Mouse (Mus musculus): ENCODE data around the gene Lgalsl. TPM values are rescaled to one million over a fixed set of nuclear protein-coding genes. Genes with fewer than 3 reads are reported as not detected.
A peak's percentile ranks its signal among the peaks of the same experiment; 100 is the strongest.

The Lgalsl gene
- polyA plus RNA-seq (2015; fragmentation: Nextera tagmentation; extraction: Ambion mirVana): 14.9 and 15.3 TPM in 2 replicates

DNA sequence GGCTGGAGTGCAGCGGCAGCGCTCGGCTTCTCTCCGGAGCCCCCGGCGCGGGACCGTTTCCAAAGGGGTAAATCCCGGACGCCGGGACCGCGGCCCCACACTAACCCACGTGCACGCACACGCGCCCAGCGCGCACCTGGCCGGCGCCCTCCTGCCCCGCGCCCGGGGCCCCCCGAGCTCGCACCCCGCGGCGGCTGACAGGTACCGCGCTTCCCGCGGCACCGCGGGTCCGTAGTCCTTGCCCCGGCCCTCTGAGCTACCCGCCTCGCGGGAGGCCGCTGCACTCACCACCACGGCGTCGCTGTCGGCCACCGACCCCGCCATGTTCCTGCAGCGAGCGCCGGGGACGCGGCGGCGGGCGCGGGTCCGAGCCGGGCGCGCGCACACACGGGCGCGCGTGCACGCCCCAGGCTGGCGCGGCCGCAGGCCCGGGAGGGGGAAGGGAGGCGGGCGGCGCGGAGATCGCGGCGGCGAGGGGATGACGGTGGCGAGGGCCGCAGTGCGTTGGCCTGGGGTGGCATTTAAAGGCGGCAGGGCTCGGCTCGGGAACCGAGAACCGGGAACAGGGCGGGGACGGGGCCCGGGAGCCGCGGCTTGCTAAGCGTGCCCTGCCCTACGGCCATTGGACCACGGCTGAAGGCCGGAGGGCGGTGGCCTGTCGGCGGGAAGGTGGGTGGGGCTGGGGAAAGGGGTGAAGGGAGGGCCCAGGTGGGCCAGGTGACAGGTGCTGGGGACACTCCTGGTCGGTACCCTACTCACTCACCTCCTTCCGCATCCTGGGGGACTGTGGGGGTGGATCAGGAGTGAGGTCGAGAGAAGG, at the start of gene Lgalsl:
Gene Lgalsl, minus strand, starts transcription at position 371 of the 820 bp plus-strand sequence.
- Histone ChIP-seq H3K9me3 (ENCODE audit: low read length) (no peaks in the 10 kb centered on the region), H3K27me3 (ENCODE audit: insufficient read depth, low read length) (no peaks in the 10 kb centered on the region), H3K36me3 (replicated peaks; ENCODE audit: insufficient read depth, low read length) (peaks cover 8% of the 10 kb centered on the region), H3K4me3 (ENCODE audit: low read depth, low read length) (peak within 1 kb of the TSS; percentile 86), H3K9ac (replicated peaks) (peak within 1 kb of the TSS; percentile 90), H3K27ac (ENCODE audit: low read depth) (peak within 1 kb of the TSS; percentile 91), H3K4me1 (ENCODE audit: insufficient read depth) (peaks cover 7% of the 10 kb centered on the region; the same call in 1 of the 2 replicates), H3K4me2 (ENCODE audit: low read depth, low read length) (peak within 1 kb of the TSS; percentile 85)
- ATAC-seq (peak; percentile 89), DNase-seq (peak; percentile 75)
- no peak for TF ChIP-seq CTCF (IDR thresholded peaks at IDR 0.05; ENCODE audit: low read depth)
- TF ChIP-seq EP300 (IDR thresholded peaks at IDR 0.05; ENCODE audit: low read depth): no peak
- under 1% methylated on average over 57 of the region's 102 CpGs for WGBS (ENCODE audit: insufficient replicate concordance)

DNA sequence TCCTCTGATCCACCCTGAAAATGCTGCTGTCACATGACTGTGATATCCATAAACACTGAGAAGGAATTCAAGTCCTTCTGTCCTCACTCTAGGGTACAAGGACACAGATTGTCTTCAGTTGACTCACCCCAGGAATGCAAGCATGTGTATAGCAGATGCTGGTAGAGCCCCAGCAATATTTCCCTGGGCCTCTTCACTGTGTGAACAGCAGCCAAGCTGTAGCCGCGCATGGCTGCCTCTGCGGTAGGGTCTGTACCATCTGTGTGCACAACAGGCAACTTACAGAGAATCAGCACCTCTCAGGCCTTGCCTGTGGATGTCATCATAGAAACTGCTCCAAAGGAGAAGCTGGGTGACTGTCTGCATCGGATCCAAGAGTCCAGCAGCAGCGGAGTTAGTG, 47.8 kb upstream of the Lgalsl start:
- WGBS (ENCODE audit: insufficient replicate concordance): 84% methylated on average over 5 of the region's 5 CpGs
- no peak overlapping the region for H3K4me3 ChIP-seq (ENCODE audit: low read depth, low read length)
- no peaks in the 10 kb centered on the region for H3K4me1 ChIP-seq (ENCODE audit: insufficient read depth)
- TF ChIP-seq EP300 (IDR thresholded peaks at IDR 0.05; ENCODE audit: low read depth): no peak
- TF ChIP-seq CTCF (IDR thresholded peaks at IDR 0.05; ENCODE audit: low read depth): no peak
- no peak overlapping the region for H3K4me2 ChIP-seq (ENCODE audit: low read depth, low read length)
- H3K27ac ChIP-seq (ENCODE audit: low read depth): no peak overlapping the region
- H3K27me3 ChIP-seq (ENCODE audit: insufficient read depth, low read length): no peaks in the 10 kb centered on the region
- H3K9me3 ChIP-seq (ENCODE audit: low read length): no peaks in the 10 kb centered on the region
- no peak overlapping the region for H3K9ac ChIP-seq (replicated peaks)
- H3K36me3 ChIP-seq (replicated peaks; ENCODE audit: insufficient read depth, low read length): no peaks in the 10 kb centered on the region
- no peak for ATAC-seq
- DNase-seq: no peak

GRCm38 (mm10) chr11:20877578-20878096, 46.8 kb upstream of the Lgalsl start:
- WGBS (ENCODE audit: insufficient replicate concordance): 85% methylated on average over 3 of the region's 3 CpGs
- no peaks in the 10 kb centered on the region for H3K27me3 ChIP-seq (ENCODE audit: insufficient read depth, low read length)
- no peaks in the 10 kb centered on the region for H3K36me3 ChIP-seq (replicated peaks; ENCODE audit: insufficient read depth, low read length)
- DNase-seq (no peak), ATAC-seq (no peak)
- no peak overlapping the region for H3K9ac ChIP-seq (replicated peaks)
- no peak overlapping the region for H3K4me2 ChIP-seq (ENCODE audit: low read depth, low read length)
- TF ChIP-seq EP300 (IDR thresholded peaks at IDR 0.05; ENCODE audit: low read depth): no peak
- no peak for TF ChIP-seq CTCF (IDR thresholded peaks at IDR 0.05; ENCODE audit: low read depth)
- H3K9me3 ChIP-seq (ENCODE audit: low read length): no peaks in the 10 kb centered on the region
- H3K4me1 ChIP-seq (ENCODE audit: insufficient read depth): no peaks in the 10 kb centered on the region
- H3K27ac ChIP-seq (ENCODE audit: low read depth): no peak overlapping the region
- H3K4me3 ChIP-seq (ENCODE audit: low read depth, low read length): no peak overlapping the region

DNA sequence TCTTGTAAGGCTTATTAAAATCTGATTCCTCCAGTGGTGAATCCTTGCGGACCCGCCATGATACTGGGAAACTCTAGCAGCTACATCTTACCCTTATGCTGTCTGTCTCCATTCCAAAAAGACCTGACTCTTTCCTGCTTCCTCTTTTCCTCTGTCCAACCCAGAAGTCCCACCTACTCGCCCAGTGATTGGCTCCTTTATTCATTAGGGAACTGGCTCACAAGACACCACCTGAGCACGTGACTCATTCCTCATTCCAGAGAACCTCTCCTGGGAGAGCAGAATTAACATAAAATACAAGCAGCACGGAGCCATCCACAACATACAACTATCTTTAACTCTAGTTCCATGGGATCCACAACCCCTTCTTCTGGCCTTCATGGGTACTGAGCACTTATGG, 42.5 kb upstream of the Lgalsl start:
- H3K4me1 ChIP-seq (ENCODE audit: insufficient read depth): no peaks in the 10 kb centered on the region
- ATAC-seq (no peak), DNase-seq (no peak)
- H3K27me3 ChIP-seq (ENCODE audit: insufficient read depth, low read length): no peaks in the 10 kb centered on the region
- TF ChIP-seq CTCF (IDR thresholded peaks at IDR 0.05; ENCODE audit: low read depth): no peak
- no peak for TF ChIP-seq EP300 (IDR thresholded peaks at IDR 0.05; ENCODE audit: low read depth)
- H3K4me2 ChIP-seq (ENCODE audit: low read depth, low read length): no peak overlapping the region
- WGBS (ENCODE audit: insufficient replicate concordance): 71% methylated on average over 5 of the region's 5 CpGs
- no peaks in the 10 kb centered on the region for H3K9me3 ChIP-seq (ENCODE audit: low read length)
- H3K27ac ChIP-seq (ENCODE audit: low read depth): no peak overlapping the region
- H3K36me3 ChIP-seq (replicated peaks; ENCODE audit: insufficient read depth, low read length): no peaks in the 10 kb centered on the region
- no peak overlapping the region for H3K9ac ChIP-seq (replicated peaks)
- no peak overlapping the region for H3K4me3 ChIP-seq (ENCODE audit: low read depth, low read length)

- no peak for TF ChIP-seq CTCF (IDR thresholded peaks at IDR 0.05; ENCODE audit: low read depth)
- no peak for TF ChIP-seq EP300 (IDR thresholded peaks at IDR 0.05; ENCODE audit: low read depth)
- no peaks in the 10 kb centered on the region for H3K36me3 ChIP-seq (replicated peaks; ENCODE audit: insufficient read depth, low read length)
- no peaks in the 10 kb centered on the region for H3K4me1 ChIP-seq (ENCODE audit: insufficient read depth)
- no peaks in the 10 kb centered on the region for H3K9me3 ChIP-seq (ENCODE audit: low read length)
- no peak for ATAC-seq
- no peak overlapping the region for H3K4me2 ChIP-seq (ENCODE audit: low read depth, low read length)
- no peaks in the 10 kb centered on the region for H3K27me3 ChIP-seq (ENCODE audit: insufficient read depth, low read length)
- H3K4me3 ChIP-seq (ENCODE audit: low read depth, low read length): no peak overlapping the region
- no peak for DNase-seq
- no peak overlapping the region for H3K27ac ChIP-seq (ENCODE audit: low read depth)
- WGBS (ENCODE audit: insufficient replicate concordance): 74% methylated on average over 7 of the region's 7 CpGs
- no peak overlapping the region for H3K9ac ChIP-seq (replicated peaks)
These were observed 42.1 kb upstream of the Lgalsl start for GRCm38 (mm10) chr11:20872911-20873310.

- no peak overlapping the region for H3K4me2 ChIP-seq (ENCODE audit: low read depth, low read length)
- no peak overlapping the region for H3K27ac ChIP-seq (ENCODE audit: low read depth)
- no peaks in the 10 kb centered on the region for H3K4me1 ChIP-seq (ENCODE audit: insufficient read depth)
- 76% methylated on average over 2 of the region's 2 CpGs for WGBS (ENCODE audit: insufficient replicate concordance)
- H3K9me3 ChIP-seq (ENCODE audit: low read length): no peaks in the 10 kb centered on the region
- DNase-seq (no peak), ATAC-seq (no peak)
- no peak overlapping the region for H3K9ac ChIP-seq (replicated peaks)
- no peaks in the 10 kb centered on the region for H3K36me3 ChIP-seq (replicated peaks; ENCODE audit: insufficient read depth, low read length)
- H3K27me3 ChIP-seq (ENCODE audit: insufficient read depth, low read length): no peaks in the 10 kb centered on the region
- H3K4me3 ChIP-seq (ENCODE audit: low read depth, low read length): no peak overlapping the region
- TF ChIP-seq CTCF (IDR thresholded peaks at IDR 0.05; ENCODE audit: low read depth) (no peak), EP300 (IDR thresholded peaks at IDR 0.05; ENCODE audit: low read depth) (no peak)
These were observed 41.6 kb upstream of the Lgalsl start for GRCm38 (mm10) chr11:20872444-20872843.

Measured in liver, postnatal 0 days (tissue).